Mouse (Mus musculus): ENCODE results near the gene Bmp2.

Gene Bmp2

DNA sequence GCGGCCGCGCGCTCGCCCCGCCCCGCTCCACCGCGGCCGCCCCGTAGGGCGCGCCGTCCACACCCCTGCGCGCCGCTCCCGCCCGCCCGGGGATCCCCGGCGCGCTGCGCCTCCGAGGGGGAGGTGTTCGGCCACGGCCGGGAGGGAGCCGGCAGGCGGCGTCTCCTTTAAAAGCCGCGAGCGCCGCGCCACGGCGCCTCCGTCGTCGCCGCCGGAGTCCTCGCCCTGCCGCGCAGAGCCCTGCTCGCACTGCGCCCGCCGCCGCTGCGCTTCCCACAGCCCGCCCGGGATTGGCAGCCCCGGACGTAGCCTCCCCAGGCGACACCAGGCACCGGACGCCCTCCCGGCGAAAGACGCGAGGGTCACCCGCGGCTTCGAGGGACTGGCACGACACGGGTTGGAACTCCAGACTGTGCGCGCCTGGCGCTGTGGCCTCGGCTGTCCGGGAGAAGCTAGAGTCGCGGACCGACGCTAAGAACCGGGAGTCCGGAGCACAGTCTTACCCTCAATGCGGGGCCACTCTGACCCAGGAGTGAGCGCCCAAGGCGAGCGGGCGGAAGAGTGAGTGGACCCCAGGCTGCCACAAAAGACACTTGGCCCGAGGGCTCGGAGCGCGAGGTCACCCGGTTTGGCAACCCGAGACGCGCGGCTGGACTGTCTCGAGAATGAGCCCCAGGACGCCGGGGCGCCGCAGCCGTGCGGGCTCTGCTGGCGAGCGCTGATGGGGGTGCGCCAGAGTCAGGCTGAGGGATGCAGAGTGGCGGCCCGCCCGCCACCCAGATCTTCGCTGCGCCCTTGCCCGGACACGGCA, at the start of gene Bmp2:
Gene Bmp2 (plus strand): TSS at position 129 of the 811 bp plus-strand sequence.
- no peak for DNase-seq

- no peak for DNase-seq
Measured at GRCm38 (mm10) chr2:133505678-133506077, 46.3 kb upstream of the Bmp2 start.

DNA sequence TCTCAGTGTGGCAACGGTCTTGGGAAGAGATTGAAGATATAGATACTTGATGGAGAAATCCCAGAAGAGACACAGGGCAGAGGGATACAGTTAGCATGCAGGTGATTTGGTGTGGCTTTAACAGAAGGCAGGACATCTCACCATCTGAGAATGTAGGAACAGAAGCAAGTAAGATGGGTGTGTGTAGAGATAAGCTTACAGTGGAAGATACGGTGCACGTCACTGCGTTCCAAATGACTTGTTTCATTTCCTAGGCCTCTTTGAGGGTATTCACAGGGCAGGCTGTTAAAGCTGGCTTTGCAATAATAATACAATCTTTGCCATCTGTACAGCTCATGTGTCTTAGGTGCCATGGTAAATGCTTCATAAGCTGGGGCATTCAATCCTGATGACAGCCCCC, 44.9 kb upstream of the Bmp2 start:
- no peak for DNase-seq

DNA sequence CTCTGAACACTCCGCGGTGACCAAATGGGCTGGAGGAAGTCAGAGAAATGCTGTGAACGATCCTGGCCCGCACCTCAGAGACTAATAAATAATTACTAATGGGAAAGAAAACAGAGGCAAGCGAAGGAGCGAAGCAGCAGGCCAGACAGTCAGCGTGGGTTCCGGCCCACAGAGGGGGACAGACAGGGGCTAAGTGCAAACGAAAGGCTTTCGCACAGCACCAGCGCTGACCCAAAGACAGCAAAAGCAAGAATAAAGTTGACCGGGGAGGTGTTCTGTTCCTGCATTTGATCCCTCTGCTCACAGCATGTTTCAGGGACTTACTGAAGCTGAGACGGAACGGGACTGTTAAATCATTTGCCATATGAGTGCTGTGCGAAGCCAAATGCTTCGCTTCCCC, 42.8 kb upstream of the Bmp2 start:
- DNase-seq, result no peak

GRCm38 (mm10) chr2:133511011-133511779, 40.8 kb upstream of the Bmp2 start:
- no peak for DNase-seq

- DNase-seq, result no peak
Measured at GRCm38 (mm10) chr2:133516331-133517046, 35.5 kb upstream of the Bmp2 start.

- DNase-seq, result no peak
Measured at GRCm38 (mm10) chr2:133517867-133518266, 34.1 kb upstream of the Bmp2 start.

DNA sequence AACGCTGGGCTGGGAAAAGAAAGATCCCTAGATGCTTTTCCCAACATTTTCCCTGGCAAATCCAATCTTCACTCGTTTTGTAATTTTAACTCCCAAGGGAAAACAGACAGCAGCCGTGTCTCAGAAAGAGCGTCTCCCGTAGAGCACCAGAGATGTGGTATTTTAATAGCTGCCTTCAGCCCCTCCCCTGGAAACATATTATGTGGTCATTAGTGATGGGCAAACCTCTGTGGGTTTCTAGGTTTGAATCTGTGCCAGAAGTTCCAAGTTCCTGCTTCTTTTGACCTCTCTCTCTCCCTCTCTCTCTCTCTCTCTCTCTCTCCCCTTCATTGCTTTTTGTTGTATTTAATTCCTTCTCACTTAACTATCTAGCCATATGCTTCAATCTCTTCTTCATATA, 30.8 kb upstream of the Bmp2 start:
- no peak for DNase-seq

DNA sequence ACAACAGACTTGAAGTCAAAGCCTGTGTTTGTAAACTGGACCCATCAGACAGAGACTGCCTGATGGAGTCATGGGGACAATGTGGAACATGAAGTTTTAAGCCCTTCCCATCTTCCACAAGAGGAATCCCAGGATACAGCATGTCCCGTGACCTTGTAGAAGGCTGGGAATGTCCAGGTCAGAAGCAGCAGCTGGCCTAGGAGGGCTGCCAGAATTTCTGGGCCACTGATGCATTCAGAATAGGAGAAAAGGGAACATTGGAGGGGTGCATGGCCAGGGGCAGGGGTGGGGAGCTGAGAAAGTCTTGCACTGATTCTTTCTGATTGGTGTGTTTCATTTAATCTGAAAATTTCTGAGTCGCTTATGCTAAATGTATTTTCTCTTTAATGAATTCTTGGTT, 29.8 kb upstream of the Bmp2 start:
- no peak for DNase-seq

DNA sequence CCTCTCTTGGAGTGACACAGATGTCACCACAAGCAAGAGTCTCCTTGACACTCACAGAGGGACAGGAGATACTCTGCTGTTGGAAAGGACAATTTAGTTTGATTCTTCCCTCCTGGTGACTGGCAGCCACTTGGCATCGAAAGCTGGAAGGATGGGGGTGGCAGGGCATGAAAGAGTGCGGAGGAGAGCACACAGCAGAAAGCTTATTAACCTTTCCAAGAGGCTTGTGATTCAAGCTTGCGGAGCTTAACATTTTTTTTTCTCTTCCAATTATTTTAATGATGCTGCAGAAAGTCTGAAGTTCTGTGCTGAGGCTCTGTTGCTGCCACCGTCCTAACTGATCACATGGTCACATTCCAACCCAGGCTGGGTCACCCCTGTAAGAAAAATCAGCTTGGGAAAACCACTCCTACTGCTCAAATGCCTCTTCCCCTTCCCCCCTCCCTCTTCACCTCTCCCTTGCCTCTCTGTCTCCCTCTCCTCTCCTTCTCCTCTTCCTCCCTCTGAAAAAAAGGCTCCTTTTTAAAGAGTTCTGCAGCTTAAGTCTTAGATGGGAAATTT, 26.3 kb upstream of the Bmp2 start:
- DNase-seq, result no peak

DNA sequence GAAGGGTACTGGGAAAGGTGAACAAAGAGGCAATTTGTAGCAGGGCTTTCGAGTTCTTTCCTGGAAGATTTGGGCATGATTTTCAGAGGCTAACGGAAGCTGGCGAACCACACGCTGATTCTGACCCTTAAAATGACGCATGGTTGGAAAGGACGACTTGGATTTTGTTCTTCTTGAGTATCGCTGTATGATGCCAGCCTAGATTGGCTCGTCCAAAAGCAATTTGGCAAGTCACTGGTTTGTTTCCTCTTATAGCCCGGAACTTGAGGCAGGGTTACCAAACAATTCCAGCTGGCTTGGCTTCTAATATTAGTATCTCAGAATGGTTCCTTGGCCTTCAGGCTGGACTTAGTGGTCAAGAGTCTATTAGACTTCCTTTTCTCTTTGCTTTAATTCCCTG, 22.6 kb upstream of the Bmp2 start:
- no peak for DNase-seq

- DNase-seq, result no peak
Measured at GRCm38 (mm10) chr2:133533073-133533472, 18.9 kb upstream of the Bmp2 start.

DNA sequence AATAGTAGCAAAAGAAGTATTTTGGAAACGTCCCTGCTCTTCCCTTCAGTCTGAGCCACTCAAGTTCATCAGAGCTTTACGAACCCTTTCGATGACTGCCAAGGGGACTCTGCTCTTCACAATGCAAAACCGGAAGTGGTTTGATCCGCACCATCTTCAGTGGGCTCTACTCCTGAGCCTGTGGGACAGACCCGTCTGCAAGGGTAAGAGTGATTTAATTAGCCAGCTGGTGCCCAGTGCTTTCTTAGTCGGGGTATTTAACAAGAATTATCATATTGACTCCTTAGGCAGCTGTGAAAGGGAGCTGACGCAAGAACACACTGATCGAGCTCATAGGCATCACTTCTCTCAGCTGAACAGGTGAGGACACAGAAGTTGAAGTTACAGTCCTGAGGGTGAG, 16.5 kb upstream of the Bmp2 start:
- no peak for DNase-seq

GRCm38 (mm10) chr2:133536812-133537211, 15.1 kb upstream of the Bmp2 start:
- DNase-seq, result no peak

DNA sequence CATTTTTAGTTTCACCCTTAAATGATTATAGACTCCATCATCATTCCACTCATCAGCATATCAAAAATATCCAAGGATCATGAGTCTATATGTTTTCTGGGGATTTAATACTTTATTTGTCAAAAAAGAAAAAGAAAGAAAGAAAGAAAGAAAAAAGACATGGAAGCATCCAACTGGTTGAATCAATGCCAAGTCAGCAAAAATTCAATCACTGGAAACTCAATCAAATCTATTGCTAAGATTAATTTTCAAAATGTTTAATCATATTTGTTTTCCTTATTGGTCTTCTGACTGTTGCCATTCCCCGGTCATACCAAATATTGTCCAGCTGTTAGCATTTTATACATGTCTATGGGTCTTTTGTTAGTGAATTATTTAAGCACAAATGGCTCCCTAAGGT, 11.3 kb upstream of the Bmp2 start:
- no peak for DNase-seq

DNA sequence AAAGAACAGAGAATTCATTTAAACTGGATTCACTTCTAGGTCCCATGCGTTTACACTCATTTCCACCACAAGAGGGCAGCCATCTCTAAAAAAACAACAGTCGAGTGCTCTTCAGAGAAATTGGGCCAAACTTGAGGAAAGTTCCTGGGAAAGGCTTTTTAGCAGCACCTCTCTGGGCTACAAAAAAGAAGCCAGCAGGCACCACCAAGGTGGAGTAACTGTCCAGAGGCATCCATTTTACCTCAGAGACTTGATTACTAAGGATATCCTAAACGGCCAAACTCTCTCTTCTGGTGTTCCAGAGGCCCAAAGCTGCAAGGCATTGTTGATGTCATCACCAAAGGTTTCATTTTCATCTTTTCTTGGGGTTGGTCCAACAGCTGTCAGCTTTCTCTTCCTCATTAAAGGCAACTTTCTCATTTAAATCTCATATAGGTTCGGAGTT, 1.7 kb upstream of the Bmp2 start:
- peak; percentile 27 for DNase-seq

GRCm38 (mm10) chr2:133552842-133553465, 995 bp downstream of the Bmp2 start:
- DNase-seq, result no peak

DNA sequence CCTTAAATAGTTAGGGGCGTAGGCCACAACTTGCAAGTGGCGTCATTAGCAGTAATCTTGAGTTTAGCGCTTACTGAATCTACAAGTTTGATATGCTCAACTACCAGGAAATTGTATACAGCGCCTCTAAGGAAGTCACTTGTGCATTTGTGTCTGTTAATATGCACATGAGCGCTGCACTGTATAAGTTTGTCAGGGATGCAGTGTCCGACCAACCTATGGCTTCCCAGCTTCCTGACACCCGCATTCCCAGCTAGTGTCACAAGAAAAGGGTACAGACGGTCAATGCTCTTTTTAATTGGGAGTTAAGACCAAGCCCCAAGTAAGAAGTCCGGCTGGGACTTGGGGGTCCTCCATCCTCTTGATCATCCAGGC, 1.9 kb downstream of the Bmp2 start:
- no peak for DNase-seq

GRCm38 (mm10) chr2:133554286-133555021, 2.5 kb downstream of the Bmp2 start:
- DNase-seq, result no peak

DNA sequence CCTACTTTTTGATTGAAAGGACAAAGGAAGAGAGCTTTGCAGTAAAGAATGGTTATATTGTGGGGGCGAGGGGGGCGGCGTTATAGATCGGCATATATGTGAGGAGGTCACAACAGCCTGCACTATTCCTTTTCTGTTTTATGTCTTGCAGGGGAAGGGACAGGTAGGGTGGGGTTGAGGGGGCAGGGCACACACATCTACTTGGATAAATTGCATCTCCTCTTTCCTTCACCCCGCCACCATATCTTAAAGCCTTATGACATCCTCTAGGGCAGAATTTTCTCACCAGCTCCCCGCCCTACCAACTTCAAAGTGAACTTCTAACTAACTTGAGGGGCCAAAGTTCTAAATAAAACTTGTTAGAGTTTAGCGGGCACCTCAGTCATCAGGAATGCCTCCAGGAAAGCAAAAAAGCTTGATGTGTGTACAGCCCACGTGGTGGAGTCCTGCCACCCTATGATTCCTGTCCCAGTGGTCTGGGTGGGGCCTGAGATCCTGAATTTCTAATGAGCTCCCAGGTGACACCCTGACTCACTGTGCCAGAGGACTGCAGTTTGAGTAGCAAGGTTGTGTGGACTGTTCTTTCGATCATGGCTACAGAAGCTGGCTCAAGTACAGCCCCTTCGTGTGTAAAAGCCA, 12.4 kb downstream of the Bmp2 start:
- no peak for DNase-seq

GRCm38 (mm10) chr2:133565424-133565823, 13.5 kb downstream of the Bmp2 start:
- DNase-seq, result no peak

Measured in cerebellum, adult 8-10 months (tissue).